In genomic region chr3:61839355-61840009, GRCm38 (mm10) we compare ENCODE assay signal across 8 mouse cellular contexts.
DNase-seq lines count a peak whose midpoint lies in the region; ATAC-seq lines count a peak whose summit lies in the region.

No protein-coding gene starts in this region.

- no peaks in the 10 kb centered on the region for H3K4me1 ChIP-seq in liver, embryonic 12.5 days
- H3K4me1 ChIP-seq in forebrain, embryonic 16.5 days (replicated peaks; ENCODE audit: control insufficient read depth, insufficient read depth, low read length), result no peaks in the 10 kb centered on the region

- no peak overlapping the region for H3K9ac ChIP-seq in liver, embryonic 12.5 days
- H3K9ac ChIP-seq in forebrain, embryonic 16.5 days (replicated peaks; ENCODE audit: low read depth, low read length), result no peak overlapping the region

- no peak for ATAC-seq in liver, embryonic 12.5 days
- 0 out of 2 replicates have a peak, but pooled peaks have one; percentile 31 for ATAC-seq in forebrain, embryonic 16.5 days
- ATAC-seq in megakaryocyte, adult 5-6 weeks (ENCODE audit: poor library complexity, severe bottlenecking), result peak; percentile 59; the same call in 1 of the 2 replicates

- no peak overlapping the region for H3K27ac ChIP-seq in liver, embryonic 12.5 days
- H3K27ac ChIP-seq in forebrain, embryonic 16.5 days (ENCODE audit: low read length), result no peak overlapping the region

- H3K4me2 ChIP-seq in liver, embryonic 12.5 days, result no peak overlapping the region
- H3K4me2 ChIP-seq in forebrain, embryonic 16.5 days (ENCODE audit: low read length), result no peak overlapping the region

- H3K27me3 ChIP-seq in liver, embryonic 12.5 days (replicated peaks), result no peaks in the 10 kb centered on the region
- H3K27me3 ChIP-seq in forebrain, embryonic 16.5 days (replicated peaks; ENCODE audit: control insufficient read depth, insufficient read depth, low read length), result no peaks in the 10 kb centered on the region

- no peaks in the 10 kb centered on the region for H3K9me3 ChIP-seq in liver, embryonic 12.5 days (replicated peaks)
- no peaks in the 10 kb centered on the region for H3K9me3 ChIP-seq in forebrain, embryonic 16.5 days (ENCODE audit: control insufficient read depth, low read length)

- WGBS in liver, embryonic 12.5 days (ENCODE audit: insufficient replicate concordance), result 38% methylated on average over 3 of the region's 3 CpGs
- WGBS in forebrain, embryonic 16.5 days, result 56% methylated on average over 3 of the region's 3 CpGs

- H3K36me3 ChIP-seq in liver, embryonic 12.5 days, result no peaks in the 10 kb centered on the region
- H3K36me3 ChIP-seq in forebrain, embryonic 16.5 days (ENCODE audit: control insufficient read depth, insufficient read depth), result no peaks in the 10 kb centered on the region

- peak; percentile 25 to 70 for DNase-seq in adrenal gland, adult (ENCODE audit: inconsistent age in 2 of 2, low spot score in 1 of 2)
- DNase-seq in adrenal gland, adult 8-10 months, result no peak
- peak; percentile 36 for DNase-seq in liver
- peak; percentile 67 for DNase-seq in adrenal gland, postnatal 10 days
- DNase-seq in urinary bladder, postnatal 36 days (ENCODE audit: low spot score in 2 of 2), result peak; percentile 4 to 10

- no peak overlapping the region for H3K4me3 ChIP-seq in liver, embryonic 12.5 days
- no peak overlapping the region for H3K4me3 ChIP-seq in forebrain, embryonic 16.5 days (replicated peaks; ENCODE audit: low read length)
